Mouse (Mus musculus): ENCODE measurements around the gene Gm6812.
"Not testable (repeated sequence)": the region's sequence is repeated elsewhere in the genome, so short reads cannot be mapped to it uniquely, and the experiment has no call there.

Gene Gm6812

GRCm38 (mm10) chrX:68892953-68893352, at the start of gene Gm6812:
Gm6812 (minus strand) TSS chrX:68893053.
- DNase-seq, result not testable (repeated sequence)

GRCm38 (mm10) chrX:68865145-68865544, 27.7 kb downstream of the Gm6812 start:
- DNase-seq, result peak; percentile 68 to 82

All from cerebellum, postnatal 10 days (tissue).